Comparison of ENCODE assay signal across 8 mouse cellular contexts in the genomic region with DNA sequence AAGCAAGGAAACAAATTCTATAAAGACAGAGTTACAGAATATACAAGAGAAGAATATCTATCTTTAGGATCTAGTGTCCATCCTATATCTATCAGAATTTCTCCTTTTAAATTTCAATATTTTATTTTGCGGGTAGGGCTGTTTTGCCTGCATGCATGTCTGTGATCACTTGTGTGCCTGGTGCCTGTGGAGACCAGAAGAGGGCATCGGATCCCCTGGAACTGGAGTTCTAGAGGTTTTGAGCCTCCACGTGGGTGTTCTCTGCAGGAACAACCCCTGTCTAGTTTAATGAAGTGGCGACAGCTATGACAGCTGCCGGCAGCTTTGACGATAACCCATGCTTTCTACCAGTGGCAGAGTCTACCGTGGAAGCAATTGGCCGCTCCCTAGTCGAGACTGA. TPM values are rescaled to one million over a fixed set of nuclear protein-coding genes. Genes with fewer than 3 reads are reported as not detected.
DNase-seq lines count a peak whose midpoint lies in the region; ATAC-seq lines count a peak whose summit lies in the region.

No protein-coding gene starts in this region.

- H3K9ac ChIP-seq in hindbrain, embryonic 12.5 days: no peak overlapping the region
- no peak overlapping the region for H3K9ac ChIP-seq in embryonic facial prominence, embryonic 15.5 days

- ATAC-seq in hindbrain, embryonic 12.5 days (ENCODE audit: low FRiP score): no peak
- ATAC-seq in embryonic facial prominence, embryonic 15.5 days (ENCODE audit: insufficient number of reproducible peaks, low FRiP score, low TSS enrichment, low read depth): peak; percentile 63; the same call in 1 of the 2 replicates
- peak; percentile 70 for ATAC-seq in megakaryocyte progenitor cell, adult 5-6 weeks (replicated peaks; ENCODE audit: poor library complexity)

- DNase-seq in hindbrain, embryonic 10.5 days (ENCODE audit: low spot score): peak; percentile 30
- DNase-seq in ZHBTc4 (ENCODE audit: low read depth, low spot score): peak; percentile 62
- DNase-seq in hindlimb bud, embryonic 11.5 days (ENCODE audit: extremely low spot score, low read depth, low spot score): peak; percentile 20
- DNase-seq in left cerebral cortex, postnatal 4 days: peak; percentile 26
- peak; percentile 33 to 60 for DNase-seq in thymus, postnatal 36 days

- H3K4me1 ChIP-seq in hindbrain, embryonic 10.5 days (replicated peaks): peaks cover 13% of the 10 kb centered on the region; the same call in 1 of the 2 replicates
- no peaks in the 10 kb centered on the region for H3K4me1 ChIP-seq in hindbrain, embryonic 12.5 days
- peaks cover 14% of the 10 kb centered on the region; the same call in 1 of the 2 replicates for H3K4me1 ChIP-seq in embryonic facial prominence, embryonic 15.5 days

- no peak overlapping the region for H3K4me3 ChIP-seq in hindbrain, embryonic 10.5 days
- no peak overlapping the region for H3K4me3 ChIP-seq in hindbrain, embryonic 12.5 days
- peak overlapping the region; percentile 7; the same call in 1 of the 2 replicates for H3K4me3 ChIP-seq in embryonic facial prominence, embryonic 15.5 days (replicated peaks)

- H3K4me2 ChIP-seq in hindbrain, embryonic 12.5 days (replicated peaks): no peak overlapping the region
- H3K4me2 ChIP-seq in embryonic facial prominence, embryonic 15.5 days (replicated peaks): peak overlapping the region; percentile 30; the same call in 1 of the 2 replicates

- intact Hi-C loops in left cerebral cortex, postnatal 4 days (cut with DNase I): no loop called here

- H3K9me3 ChIP-seq in hindbrain, embryonic 10.5 days: 0 out of 2 replicates have a peak, but pooled peaks cover 3% of the 10 kb centered on the region
- H3K9me3 ChIP-seq in hindbrain, embryonic 12.5 days (replicated peaks): 0 out of 2 replicates have a peak, but pooled peaks cover 2% of the 10 kb centered on the region
- no peaks in the 10 kb centered on the region for H3K9me3 ChIP-seq in embryonic facial prominence, embryonic 15.5 days (replicated peaks)

- no peak overlapping the region for H3K27ac ChIP-seq in hindbrain, embryonic 10.5 days
- H3K27ac ChIP-seq in hindbrain, embryonic 12.5 days: no peak overlapping the region
- H3K27ac ChIP-seq in embryonic facial prominence, embryonic 15.5 days (replicated peaks): no peak overlapping the region

- H3K36me3 ChIP-seq in hindbrain, embryonic 10.5 days: no peaks in the 10 kb centered on the region
- H3K36me3 ChIP-seq in hindbrain, embryonic 12.5 days: no peaks in the 10 kb centered on the region
- H3K36me3 ChIP-seq in embryonic facial prominence, embryonic 15.5 days: no peaks in the 10 kb centered on the region

- no peaks in the 10 kb centered on the region for H3K27me3 ChIP-seq in hindbrain, embryonic 10.5 days (ENCODE audit: insufficient read depth, poor library complexity, severe bottlenecking)
- no peaks in the 10 kb centered on the region for H3K27me3 ChIP-seq in hindbrain, embryonic 12.5 days
- no peaks in the 10 kb centered on the region for H3K27me3 ChIP-seq in embryonic facial prominence, embryonic 15.5 days

- 37% methylated on average over 9 of the region's 9 CpGs for WGBS in hindbrain, embryonic 10.5 days
- WGBS in hindbrain, embryonic 12.5 days: 40% methylated on average over 9 of the region's 9 CpGs
- WGBS in embryonic facial prominence, embryonic 15.5 days: 17% methylated on average over 9 of the region's 9 CpGs

RNA-seq across cellular contexts. Expression of a gene that starts 16.0 kb away (rescaled TPM):
- polyA plus RNA-seq in hindbrain, embryonic 10.5 days (2016; fragmentation: Nextera tagmentation; extraction: Ambion mirVana): 0.25 and 0.29 TPM in 2 replicates
- polyA plus RNA-seq in hindbrain, embryonic 12.5 days (2016; fragmentation: Nextera tagmentation; extraction: Ambion mirVana): 0.09 TPM in 1 of 2 replicates, not detected in the other
- not detected in 2 replicates for polyA plus RNA-seq in embryonic facial prominence, embryonic 15.5 days (2015; fragmentation: Nextera tagmentation; extraction: Ambion mirVana)
- not detected for total RNA-seq in left cerebral cortex, postnatal 4 days (2021)
- total RNA-seq in megakaryocyte progenitor cell, adult 5-6 weeks (2015): not detected in 2 replicates
- not detected in 2 replicates for total RNA-seq in megakaryocyte progenitor cell, adult 5-6 weeks (2017)

RNA-seq across cellular contexts. Expression of a gene that starts 16.0 kb away (rescaled TPM):
- polyA plus RNA-seq in hindbrain, embryonic 10.5 days (2016; fragmentation: Nextera tagmentation; extraction: Ambion mirVana): 0.06 and 0.14 TPM in 2 replicates
- 0.13 and 0.19 TPM in 2 replicates for polyA plus RNA-seq in hindbrain, embryonic 12.5 days (2016; fragmentation: Nextera tagmentation; extraction: Ambion mirVana)
- 0.07 and 0.13 TPM in 2 replicates for polyA plus RNA-seq in embryonic facial prominence, embryonic 15.5 days (2015; fragmentation: Nextera tagmentation; extraction: Ambion mirVana)
- total RNA-seq in left cerebral cortex, postnatal 4 days (2021): not detected
- total RNA-seq in megakaryocyte progenitor cell, adult 5-6 weeks (2015): 0.98 and 2.1 TPM in 2 replicates
- total RNA-seq in megakaryocyte progenitor cell, adult 5-6 weeks (2017): 0.57 TPM in 1 of 2 replicates, not detected in the other
